Mouse (Mus musculus) E14TG2a.4 (cell line): Measurements from ENCODE around the gene Prodh2.

ENCODE experiments used
- CTCF ChIP-seq: conservative IDR thresholded peaks from 2 replicates; pipeline ENCODE4 v1.5.1; 2014; ENCODE audit warnings: low read length
- NANOG ChIP-seq: IDR thresholded peaks from 2 replicates; pipeline ENCODE4 v1.6.1; 2014; ENCODE audit warnings: borderline replicate concordance, low read length, mixed read lengths
- POU5F1 ChIP-seq: IDR thresholded peaks from 2 replicates; pipeline ENCODE4 v1.6.1; 2014; ENCODE audit warnings: low read length, borderline replicate concordance

DNA sequence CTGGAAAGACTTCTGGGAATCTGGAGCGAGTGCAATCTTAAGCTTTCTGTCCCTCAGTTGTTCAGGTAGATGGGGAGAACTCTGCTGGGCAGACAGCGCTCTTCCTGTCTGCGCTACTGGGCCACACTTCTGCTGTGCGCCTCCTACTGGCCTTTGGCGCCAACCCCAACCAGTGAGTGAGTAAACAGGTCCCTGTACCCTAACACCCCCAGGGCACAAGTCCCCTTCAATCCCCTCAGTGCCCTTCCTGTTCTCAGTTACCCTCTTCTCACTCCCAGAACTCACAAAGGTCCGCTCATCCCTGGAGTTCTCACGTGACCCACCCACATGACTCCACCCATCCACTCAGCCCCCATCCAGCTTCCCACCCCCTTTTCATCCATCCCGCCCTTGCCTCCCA is 24.9 kb downstream of the Prodh2 start:
- TF ChIP-seq CTCF (peak; percentile 22; the same call in 1 of the 2 replicates), NANOG (no peak), POU5F1 (no peak)
